Mouse (Mus musculus) adrenal gland, postnatal 4 days (tissue): ENCODE data around the gene Ankrd65. TPM values are rescaled to one million over a fixed set of nuclear protein-coding genes. Genes with fewer than 3 reads are reported as not detected.
A peak's percentile ranks its signal among the peaks of the same experiment; 100 is the strongest.
"Not testable (repeated sequence)": the region's sequence is repeated elsewhere in the genome, so short reads cannot be mapped to it uniquely, and the experiment has no call there.

Source experiments
- DNase-seq, 2 experiments: peaks; one replicate each; pipeline ENCODE4 v3.0.0; 2021 to 2022; ENCODE audit warnings: low spot score in 2 of 2, mixed read lengths in 2 of 2
- total RNA-seq, 2 experiments: library from RNA; stranded (reverse); gene quantifications; 2 replicates each; pipeline ENCODE4 v1.2.3; 2021

The Ankrd65 gene
- total RNA-seq, 2 experiments from 2014 or later = not detected

DNA sequence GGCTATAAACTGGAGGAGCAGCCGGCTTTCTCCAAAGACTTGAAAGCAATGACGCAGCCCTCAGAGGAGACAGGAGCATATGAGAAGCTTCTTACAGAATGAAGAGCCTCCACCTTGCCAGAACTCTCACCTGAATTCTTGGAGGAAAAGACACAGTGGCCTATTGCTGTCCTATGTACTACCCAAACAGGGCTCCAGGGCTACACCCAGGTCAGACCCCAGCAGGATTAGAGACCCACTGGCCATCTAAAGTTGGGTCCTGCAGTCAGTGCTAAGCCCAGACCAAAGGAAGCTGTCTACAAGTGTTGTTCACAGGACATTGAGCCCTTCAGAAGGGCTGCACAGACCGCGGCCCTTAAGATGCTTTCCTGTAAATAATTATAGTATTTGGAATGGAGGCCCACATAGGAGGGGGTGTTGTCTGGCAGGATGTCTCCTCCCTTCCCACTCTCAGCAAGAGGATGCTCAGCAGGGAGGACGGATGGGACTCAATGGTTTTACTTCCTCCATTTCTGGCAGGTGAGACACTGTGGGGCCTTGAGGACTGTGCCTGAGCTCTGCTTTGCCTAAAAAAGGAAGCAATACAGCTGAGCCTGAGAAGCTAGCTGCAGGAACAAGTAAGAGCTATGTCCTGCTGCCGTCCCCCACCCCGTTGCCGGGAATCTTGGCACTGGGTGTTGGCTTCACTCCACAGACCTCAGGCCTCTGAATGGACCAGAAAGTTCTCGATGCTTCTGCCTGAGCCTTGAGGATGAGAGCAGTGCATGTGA lies 15.1 kb upstream of the Ankrd65 start:
- no peak for DNase-seq

DNA sequence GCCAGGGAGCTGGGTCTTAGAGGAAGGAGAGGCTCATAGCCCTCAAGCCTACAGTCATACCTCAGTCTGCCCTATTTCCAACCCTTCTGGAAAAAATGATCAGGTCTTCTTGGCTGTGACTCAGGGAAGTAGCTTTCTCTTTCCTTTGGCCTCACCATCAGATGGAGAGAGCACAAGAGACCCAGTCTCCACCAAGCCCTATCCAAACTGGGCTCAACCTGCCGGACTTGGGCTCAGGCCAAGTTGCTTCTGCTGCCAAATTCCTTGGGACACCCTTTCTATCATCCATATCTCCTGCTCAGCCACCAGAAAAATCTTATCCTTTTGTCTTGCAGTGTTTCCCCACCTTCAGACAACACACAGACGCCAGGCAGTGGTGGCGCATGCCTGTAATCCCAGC lies 14.4 kb upstream of the Ankrd65 start:
- no peak for DNase-seq

DNA sequence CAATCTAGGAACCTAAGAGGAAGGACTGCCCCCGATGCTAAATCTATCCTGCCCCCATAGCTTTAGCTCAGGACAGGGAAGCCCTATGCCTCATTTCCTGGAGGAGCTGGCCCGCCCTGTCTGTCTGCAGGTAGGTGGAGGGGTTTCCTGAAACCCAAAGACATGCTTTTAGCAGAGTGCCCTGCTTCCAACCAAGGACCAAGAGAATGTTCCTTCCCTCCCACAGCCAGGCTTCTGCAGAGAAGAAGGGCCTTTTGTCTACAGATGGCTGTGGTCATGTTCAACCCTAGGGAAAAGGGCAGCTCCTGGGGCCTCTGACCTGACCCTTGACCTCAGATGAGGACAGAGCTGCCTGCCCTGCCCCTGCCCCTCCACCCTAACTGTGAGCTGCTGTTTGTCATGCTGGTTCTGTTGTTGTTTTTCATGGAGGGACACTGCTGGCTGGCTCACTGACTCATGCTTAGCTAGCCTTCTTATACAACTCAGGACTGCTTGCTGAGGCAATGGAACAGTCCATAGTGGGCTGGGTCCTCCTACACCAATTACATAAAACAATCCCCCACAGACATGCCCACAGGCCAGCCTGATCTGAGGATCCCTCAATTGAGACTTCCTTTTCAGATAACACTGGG lies 13.4 kb upstream of the Ankrd65 start:
- DNase-seq = no peak

DNA sequence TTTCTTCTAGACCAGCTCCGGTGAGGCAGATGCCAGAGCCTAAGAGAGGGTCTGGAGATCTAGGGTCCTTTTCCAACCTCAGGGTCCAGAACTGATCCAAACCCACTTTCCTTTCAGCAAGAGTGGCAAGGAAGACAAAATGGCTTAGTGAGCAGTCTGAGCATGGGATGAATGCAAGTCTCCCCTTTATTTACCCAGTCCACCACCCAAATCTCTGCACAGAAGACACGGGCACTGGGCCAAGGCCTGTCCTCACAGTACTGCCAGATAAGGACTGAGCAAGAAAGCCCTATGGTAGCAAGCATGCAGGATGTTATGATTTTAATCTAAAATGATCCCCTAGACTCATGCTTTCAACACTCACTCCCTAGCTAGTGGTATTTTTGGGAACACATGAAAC lies 12.4 kb upstream of the Ankrd65 start:
- DNase-seq = no peak

DNA sequence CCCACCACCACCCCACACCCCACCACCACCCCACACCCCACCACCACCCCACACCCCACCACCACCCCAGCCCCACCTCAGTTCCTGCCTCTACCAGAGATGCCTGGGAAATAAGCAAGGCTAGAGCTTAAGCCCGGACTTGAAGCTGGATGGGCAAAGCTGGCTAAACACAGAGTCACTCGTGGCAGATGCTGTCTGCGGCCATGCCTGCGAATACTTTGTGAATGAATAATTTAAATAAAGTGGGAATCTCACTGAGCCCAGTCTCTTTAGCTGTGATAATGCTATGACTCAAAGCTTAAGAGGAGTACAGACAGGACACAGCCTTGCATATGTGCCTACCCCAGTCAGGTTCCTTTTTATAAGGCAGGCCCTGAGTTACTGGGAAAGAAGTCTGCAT lies 10.7 kb upstream of the Ankrd65 start:
- no peak for DNase-seq

DNA sequence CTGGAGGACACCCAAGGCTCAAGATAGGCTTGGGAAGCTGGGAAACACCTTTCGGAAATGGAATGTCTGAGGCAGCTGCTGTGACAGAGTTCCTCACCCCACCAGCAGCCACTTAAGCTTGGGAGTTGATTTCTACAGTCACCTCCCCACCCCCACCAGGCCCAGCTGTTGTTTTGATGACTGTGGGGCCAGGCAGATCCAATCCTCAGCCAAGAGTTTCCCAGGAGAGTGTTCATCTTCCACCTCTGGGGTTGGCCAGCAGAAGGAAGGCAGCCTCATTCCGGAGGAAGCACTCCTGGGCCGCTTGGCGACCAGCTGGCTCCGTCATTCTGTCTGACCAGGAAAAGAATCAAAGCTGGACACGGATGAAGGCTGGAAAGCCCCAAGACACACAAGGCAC lies 9.3 kb upstream of the Ankrd65 start:
- DNase-seq = no peak

DNA sequence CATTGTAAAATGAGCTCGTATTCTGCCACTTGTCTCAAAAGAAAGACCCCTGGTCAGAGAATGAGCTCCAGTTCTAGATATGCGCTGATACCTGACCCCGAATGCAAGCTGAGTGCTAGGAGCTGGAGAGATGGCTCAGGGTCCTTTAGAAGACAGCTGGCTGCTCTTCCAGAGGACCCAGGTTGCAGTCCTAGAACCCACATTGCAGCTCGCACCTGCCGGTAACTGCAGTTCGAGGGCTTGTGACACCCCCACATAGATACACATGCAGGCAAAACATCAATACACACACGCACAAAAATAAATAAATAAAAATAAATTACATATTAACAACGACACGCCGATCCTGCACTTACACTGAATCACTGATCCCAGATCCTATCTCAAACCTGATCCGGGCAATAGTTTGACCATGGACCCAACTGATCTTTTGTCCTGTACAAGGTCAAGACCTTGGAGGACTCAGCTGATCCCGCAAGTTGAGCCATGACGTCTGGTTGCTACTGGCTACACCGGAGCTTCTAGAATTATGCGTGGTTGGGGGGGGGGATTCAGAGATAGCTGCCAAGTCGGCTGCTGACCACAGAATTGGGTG lies 6.7 kb upstream of the Ankrd65 start:
- DNase-seq = no peak

DNA sequence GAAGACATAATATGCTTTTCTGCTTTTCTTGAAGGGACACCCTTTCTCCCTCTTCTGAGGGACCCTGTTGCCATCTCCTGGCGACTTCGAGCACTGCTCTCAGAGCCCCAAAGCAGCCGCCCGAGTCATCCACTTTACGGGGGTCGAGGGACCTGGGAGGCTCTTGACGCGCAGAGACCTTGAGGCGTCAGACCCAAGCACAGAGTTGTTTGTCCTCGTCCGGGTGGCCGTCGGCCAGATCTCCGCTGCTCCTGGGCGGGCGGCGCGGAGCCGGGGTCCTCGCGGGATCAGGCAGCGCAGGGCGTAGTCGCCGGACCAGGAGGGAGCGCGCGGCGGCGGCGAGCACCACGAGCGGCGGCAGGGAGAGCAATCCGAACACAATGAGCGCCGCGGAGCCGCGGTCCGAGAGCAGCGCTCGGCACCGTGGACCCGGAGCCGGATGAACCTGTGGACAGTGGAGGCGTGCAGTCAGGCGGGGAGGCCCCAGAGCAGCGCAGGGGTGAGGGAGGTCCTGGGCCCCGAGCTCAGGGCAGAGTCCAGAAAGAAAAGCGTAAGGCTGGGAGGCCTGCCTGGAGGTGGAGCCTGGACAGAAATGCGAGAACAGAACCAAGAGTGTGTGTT lies 6.0 kb upstream of the Ankrd65 start:
- peak; percentile 46 to 51 for DNase-seq

DNA sequence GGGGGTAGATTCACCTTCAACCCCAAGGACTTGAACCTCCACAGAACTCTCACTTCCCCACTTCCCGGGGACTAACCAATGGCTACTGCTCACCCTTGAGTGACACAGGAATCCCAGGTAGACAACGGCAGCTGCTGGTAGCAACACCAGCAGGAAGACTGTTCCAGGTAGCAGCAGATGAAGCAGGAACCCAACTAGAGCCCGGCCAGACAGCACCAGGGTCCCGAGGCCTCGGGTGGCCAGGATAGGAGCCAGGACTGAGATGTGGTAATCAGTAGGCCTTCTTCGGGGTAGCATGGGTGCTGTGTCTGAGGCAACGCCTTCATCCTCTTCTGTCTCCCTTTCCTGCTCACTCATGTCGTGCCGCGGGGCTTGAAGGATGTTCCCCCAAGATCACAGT lies 5.0 kb upstream of the Ankrd65 start:
- no peak for DNase-seq

DNA sequence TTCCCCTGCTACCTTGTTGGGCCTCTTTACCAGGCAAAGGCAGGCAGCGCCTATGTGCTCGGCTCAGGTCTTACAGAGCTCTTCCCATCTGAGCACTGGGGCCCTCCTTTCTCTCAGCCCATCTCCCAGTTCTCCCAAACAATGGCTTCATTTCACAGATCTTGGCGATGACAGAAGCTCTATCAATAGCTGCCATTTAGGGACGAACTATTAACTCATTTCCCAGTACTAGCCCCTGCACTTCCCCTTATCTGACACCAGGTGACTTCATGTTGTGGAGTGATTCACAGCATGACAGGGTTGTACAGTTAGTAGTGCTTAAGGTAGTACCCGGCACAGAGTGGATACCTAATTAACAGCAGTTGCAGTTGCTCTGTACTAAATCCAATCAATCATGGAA lies 4.4 kb upstream of the Ankrd65 start, which contains the start of gene Tmem88b:
Tmem88b (minus strand) TSS at position 56 of the 400 bp plus-strand sequence.
- no peak for DNase-seq

DNA sequence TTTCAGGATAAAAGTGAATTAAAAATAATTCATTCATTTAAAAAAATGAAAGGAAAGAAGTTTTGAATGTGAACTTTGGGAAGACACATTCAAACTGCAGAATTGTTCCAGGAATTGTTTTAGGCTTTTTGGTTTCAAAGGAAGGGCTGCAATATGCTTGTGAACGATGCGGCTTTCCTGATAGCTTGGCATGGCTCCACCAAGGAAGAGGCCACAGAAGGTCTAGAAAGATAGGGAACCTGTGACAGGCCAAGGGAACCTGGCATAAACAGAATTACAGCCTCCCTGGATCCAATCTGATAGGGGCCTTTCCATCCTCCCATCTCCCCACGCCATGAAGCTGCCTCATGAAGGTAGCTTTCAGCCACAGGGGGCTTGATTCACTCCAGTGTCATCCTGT lies 1.9 kb upstream of the Ankrd65 start:
- DNase-seq = no peak

DNA sequence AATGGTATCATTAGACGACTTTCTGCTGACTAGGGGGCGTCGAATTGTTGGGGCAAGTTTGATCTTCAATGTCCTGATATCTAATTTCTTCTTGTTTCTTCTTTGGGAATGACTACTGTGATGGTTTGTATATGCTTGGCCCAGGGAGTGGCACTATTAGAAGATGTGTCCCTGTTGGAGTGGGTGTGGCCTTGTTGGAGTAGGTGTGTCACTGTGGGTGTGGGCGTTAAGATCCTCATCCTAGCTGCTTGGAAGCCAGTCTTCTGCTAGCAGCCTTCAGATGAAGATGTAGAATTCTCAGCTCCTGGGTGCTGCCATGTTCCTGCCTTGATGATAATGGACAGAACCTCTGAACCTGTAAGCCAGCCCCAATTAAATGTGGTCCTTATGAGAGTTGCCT lies 1.4 kb upstream of the Ankrd65 start:
- DNase-seq = not testable (repeated sequence)

DNA sequence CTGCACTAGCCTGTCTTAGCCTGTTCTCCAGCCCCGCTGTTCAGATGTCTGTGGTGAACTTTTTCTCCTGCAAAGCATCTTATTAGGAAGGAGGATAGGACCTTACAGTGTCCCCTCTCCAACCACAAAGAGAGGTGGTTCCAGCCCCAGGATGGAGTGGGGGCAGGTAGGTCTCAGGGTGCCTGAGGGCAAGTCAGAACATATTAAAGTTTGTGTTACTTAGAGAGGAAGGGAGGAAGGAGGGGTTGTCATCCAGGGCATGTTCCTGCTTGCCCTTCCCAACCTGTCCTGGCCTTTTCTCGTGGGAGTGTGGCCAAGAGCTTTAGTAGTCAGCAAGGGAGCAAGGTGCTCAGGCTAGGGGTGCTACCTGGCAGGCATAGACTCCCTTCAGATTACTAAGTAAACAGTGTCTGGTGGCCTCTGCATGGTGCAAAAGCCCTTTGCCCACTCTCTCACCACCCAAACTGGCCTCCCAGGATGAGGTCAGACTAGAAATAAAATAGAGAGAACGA lies 467 bp downstream of the Ankrd65 start:
- no peak for DNase-seq

DNA sequence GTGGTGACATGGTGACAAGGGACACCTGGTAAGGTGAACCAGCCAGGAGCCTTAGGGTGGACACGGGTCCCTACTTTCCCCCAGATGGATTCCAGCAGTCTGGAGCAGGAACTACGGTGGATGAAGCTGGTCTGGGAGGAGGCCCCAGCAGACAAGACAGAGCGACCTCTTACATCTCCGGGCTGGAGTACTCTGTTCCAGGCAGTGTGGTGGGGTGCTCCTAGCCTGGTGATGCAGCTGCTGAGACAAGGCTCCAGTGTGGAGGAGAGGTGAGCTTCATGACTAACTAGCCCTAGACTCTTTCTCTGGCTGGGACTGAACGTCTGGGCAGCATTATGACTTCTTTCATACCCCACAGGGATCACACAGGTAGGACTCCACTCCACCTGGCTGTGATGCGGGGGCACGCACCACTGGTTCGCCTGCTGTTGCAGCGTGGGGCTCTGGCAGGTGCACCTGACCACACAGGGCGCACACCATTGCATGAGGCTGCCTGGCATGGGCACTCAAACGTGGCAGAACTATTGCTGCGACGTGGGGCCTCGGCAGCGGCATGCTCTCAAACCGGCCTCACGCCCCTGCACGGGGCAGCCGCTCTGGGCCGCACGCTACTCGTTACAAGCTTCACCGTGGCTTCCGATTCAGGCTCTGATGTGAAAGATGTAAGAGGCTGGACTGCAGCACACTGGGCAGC lies 1.1 kb downstream of the Ankrd65 start:
- DNase-seq = no peak

DNA sequence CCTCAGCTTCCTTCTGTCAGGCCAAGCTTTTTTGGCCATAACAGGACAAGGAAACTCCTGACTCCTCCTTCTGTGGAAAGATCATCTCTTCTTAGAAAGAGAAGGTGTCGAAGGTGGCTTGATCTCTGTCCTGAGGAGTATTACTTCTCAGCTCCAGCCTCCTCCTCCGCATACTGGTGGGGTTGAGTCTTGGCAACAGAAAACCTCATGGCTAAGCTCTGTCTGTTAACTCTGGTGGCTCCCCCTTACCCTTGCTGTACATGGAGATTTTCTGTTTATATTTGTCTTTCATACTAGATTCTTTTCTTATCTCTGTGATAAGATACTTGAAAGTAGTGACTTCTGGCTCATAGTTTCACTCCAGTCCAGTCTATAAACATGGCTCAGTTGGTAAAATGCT lies 3.5 kb downstream of the Ankrd65 start:
- no peak for DNase-seq

DNA sequence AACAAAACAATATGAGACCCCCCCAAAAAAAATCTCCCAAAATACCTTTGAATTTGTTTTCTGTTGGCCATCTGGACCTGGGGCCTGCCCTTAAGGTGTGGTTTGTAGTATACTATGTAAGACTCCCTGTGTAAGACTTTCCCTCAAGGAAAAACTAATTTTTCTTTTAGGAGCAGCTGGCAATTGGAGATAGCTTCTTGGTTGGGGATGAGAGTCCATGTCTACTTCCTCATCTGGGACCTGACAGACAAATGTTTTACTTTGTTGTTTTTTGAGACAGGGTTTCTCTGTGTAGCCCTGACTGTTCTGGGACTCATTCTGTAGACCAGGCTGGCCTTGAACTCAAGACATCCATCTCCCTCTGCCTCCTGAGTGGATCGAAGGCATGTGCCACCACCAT lies 11.8 kb downstream of the Ankrd65 start:
- DNase-seq = no peak

DNA sequence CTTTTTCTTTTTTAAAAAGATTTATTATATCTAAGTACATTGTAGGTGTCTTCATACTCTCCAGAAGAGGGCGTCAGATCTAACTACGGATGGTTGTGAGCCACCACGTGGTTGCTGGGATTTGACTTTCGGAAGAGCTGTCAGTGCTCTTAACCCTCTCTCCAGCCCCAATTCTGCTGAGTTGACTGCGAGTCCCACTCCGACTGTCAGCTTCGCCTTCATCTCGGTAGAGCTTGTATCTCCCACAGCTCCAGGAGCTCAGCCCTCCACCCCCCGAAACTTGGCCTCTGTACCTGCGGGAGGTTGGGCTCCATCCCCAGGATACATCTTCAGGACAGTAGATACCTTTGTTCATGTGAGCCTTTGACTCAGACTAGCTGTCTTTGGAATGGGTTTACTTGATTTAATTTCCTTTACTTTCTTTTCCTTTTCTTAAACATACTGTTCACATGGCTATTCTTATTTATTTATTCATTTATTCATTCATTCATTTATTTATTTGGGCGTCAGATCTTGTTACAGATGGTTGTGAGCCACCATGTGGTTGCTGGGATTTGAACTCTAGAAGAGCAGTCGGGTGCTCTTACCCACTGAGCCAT lies 12.6 kb downstream of the Ankrd65 start, which contains the start of gene Mrpl20:
Mrpl20 (plus strand) TSS at position 138 of the 599 bp plus-strand sequence.
- no peak for DNase-seq

DNA sequence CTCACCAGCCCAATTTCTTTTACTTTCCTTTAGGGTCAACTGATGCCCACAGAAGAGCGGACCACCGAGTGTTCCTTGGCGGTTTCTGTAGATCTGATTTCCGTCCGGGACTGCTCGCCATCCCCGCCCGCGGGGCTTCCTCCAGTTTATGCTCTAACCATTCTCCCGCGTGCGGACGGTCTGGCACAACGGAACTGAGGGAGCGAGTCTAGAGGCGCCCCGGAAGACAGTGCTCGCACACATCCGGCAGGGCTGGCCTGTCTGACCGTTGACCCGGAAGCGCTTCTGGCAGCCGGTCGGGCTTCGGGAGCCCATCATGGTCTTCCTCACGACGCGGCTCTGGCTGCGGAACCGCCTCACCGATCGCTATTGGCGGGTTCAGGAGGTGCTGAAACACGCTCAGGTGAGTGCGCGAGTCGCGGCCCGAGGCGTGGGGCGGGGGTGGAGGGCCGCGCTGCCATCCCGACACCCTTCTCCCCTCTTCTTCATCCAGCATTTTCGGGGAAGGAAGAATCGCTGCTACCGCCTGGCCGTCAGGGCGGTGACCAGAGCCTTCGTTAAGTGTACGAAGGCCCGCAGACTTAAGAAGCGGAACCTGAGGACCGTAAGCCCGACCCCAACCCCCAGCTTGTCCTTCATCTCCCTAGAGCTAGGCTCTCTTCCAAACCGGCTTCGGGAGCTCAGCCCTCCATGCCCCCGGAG lies 13.3 kb downstream of the Ankrd65 start:
- peak; percentile 92 for DNase-seq

DNA sequence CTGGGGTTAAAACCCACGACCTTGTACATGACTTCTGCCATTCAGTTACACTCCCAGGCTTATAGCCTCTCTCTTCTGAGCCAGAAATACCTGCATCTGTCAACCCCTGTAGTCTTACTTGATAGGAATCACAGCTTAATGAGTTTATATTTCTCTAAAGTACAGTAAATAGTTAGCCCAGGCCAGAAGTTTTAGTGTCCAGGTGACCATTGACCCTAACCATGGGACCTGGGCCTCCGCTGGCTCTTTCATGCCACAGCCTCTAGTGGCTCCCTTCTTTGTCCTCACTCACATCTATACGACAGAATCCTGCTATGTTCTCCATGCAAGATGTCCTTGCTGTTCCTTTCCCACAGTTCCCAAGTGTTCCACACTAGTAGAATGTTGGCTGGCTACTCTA lies 17.6 kb downstream of the Ankrd65 start:
- no peak for DNase-seq
